8 mouse cellular contexts compared by ENCODE assay signal in genomic region chr11:116671112-116671844, GRCm38 (mm10). TPM values are rescaled to one million over a fixed set of nuclear protein-coding genes. Genes with fewer than 3 reads are reported as not detected.
DNase-seq lines count a peak whose midpoint lies in the region; ATAC-seq and TF ChIP-seq lines count a peak whose summit lies in the region.

No protein-coding gene starts in this region.

- 2% methylated on average over 45 of the region's 45 CpGs for WGBS in forebrain, embryonic 12.5 days
- WGBS in large intestine, adult 2 months = under 1% methylated on average over 45 of the region's 45 CpGs
- 1% methylated on average over 45 of the region's 45 CpGs for WGBS in liver, postnatal 0 days (ENCODE audit: insufficient replicate concordance)
- WGBS in neural tube, embryonic 14.5 days = 2% methylated on average over 45 of the region's 45 CpGs

- TF ChIP-seq EP300 in liver, postnatal 0 days (IDR thresholded peaks at IDR 0.05; ENCODE audit: low read depth) = peak; percentile 70; the same call in 1 of the 2 replicates

- peak overlapping the region; percentile 91 for H3K9ac ChIP-seq in forebrain, embryonic 12.5 days
- peak overlapping the region; percentile 90 for H3K9ac ChIP-seq in liver, postnatal 0 days (replicated peaks)
- peak overlapping the region; percentile 85 for H3K9ac ChIP-seq in neural tube, embryonic 14.5 days (replicated peaks; ENCODE audit: low read depth, low read length)

- peak overlapping the region; percentile 57 for H3K27ac ChIP-seq in forebrain, embryonic 12.5 days
- peak overlapping the region; percentile 78 for H3K27ac ChIP-seq in liver, postnatal 0 days (ENCODE audit: low read depth)
- H3K27ac ChIP-seq in neural tube, embryonic 14.5 days (ENCODE audit: low read depth, low read length) = peak overlapping the region; percentile 8

- peaks cover 66% of the 10 kb centered on the region for H3K4me1 ChIP-seq in E14TG2a.4 (replicated peaks; ENCODE audit: low read depth, low read length)
- H3K4me1 ChIP-seq in forebrain, embryonic 12.5 days = peaks cover 43% of the 10 kb centered on the region
- H3K4me1 ChIP-seq in liver, postnatal 0 days (ENCODE audit: insufficient read depth) = peaks cover 22% of the 10 kb centered on the region
- peaks cover 23% of the 10 kb centered on the region for H3K4me1 ChIP-seq in neural tube, embryonic 14.5 days (ENCODE audit: control insufficient read depth, insufficient read depth, low read length)

- no peaks in the 10 kb centered on the region for H3K9me3 ChIP-seq in E14TG2a.4 (ENCODE audit: low read length)
- no peaks in the 10 kb centered on the region for H3K9me3 ChIP-seq in forebrain, embryonic 12.5 days
- no peaks in the 10 kb centered on the region for H3K9me3 ChIP-seq in liver, postnatal 0 days (ENCODE audit: low read length)
- H3K9me3 ChIP-seq in neural tube, embryonic 14.5 days (ENCODE audit: control insufficient read depth, low read length) = no peaks in the 10 kb centered on the region

- peak; percentile 87 for ATAC-seq in forebrain, embryonic 12.5 days (ENCODE audit: low FRiP score)
- ATAC-seq in liver, postnatal 0 days = peak; percentile 93
- peak; percentile 85 for ATAC-seq in neural tube, embryonic 14.5 days (ENCODE audit: low read depth)

- peaks cover 45% of the 10 kb centered on the region for H3K36me3 ChIP-seq in E14TG2a.4 (ENCODE audit: insufficient read depth, low read length)
- H3K36me3 ChIP-seq in forebrain, embryonic 12.5 days (replicated peaks) = peaks cover 30% of the 10 kb centered on the region
- H3K36me3 ChIP-seq in liver, postnatal 0 days (replicated peaks; ENCODE audit: insufficient read depth, low read length) = peaks cover 31% of the 10 kb centered on the region
- H3K36me3 ChIP-seq in neural tube, embryonic 14.5 days (ENCODE audit: control insufficient read depth, insufficient read depth, low read length) = peaks cover 25% of the 10 kb centered on the region

- peak overlapping the region; percentile 90 for H3K4me2 ChIP-seq in forebrain, embryonic 12.5 days
- peak overlapping the region; percentile 78 for H3K4me2 ChIP-seq in liver, postnatal 0 days (ENCODE audit: low read depth, low read length)
- peak overlapping the region; percentile 51 for H3K4me2 ChIP-seq in neural tube, embryonic 14.5 days (ENCODE audit: low read depth, low read length)

- TF ChIP-seq CTCF in E14TG2a.4 (conservative IDR thresholded peaks at IDR 0.05; ENCODE audit: low read length) = peak; percentile 71
- TF ChIP-seq CTCF in liver, postnatal 0 days (IDR thresholded peaks at IDR 0.05; ENCODE audit: low read depth) = peak; percentile 79

- peaks cover 8% of the 10 kb centered on the region; the same call in 1 of the 2 replicates for H3K27me3 ChIP-seq in E14TG2a.4 (ENCODE audit: insufficient read depth, low read length)
- H3K27me3 ChIP-seq in forebrain, embryonic 12.5 days = peaks cover 4% of the 10 kb centered on the region; the same call in 1 of the 2 replicates
- H3K27me3 ChIP-seq in liver, postnatal 0 days (ENCODE audit: insufficient read depth, low read length) = no peaks in the 10 kb centered on the region
- no peaks in the 10 kb centered on the region for H3K27me3 ChIP-seq in neural tube, embryonic 14.5 days (ENCODE audit: control insufficient read depth, insufficient read depth, low read length)

- intact Hi-C loops in heart, postnatal 10 days (cut with DNase I) = loop anchor here (1.0 kb wide), 1 partner anchor 28 kb away; no protein-coding TSS in a partner anchor

- peak; percentile 99 for DNase-seq in c-Kit-positive CD71-positive TER-119-positive erythroid progenitor cells, embryonic 14.5 days (ENCODE audit: low spot score)
- DNase-seq in heart, postnatal 10 days = peak; percentile 98 to 99
- peak; percentile 99 for DNase-seq in large intestine, adult 2 months (ENCODE audit: low read depth, low spot score)
- peak; percentile 95 for DNase-seq in liver, postnatal 0 days
- DNase-seq in testis, postnatal 10 days (ENCODE audit: low spot score) = peak; percentile 99

- H3K4me3 ChIP-seq in E14TG2a.4 (replicated peaks; ENCODE audit: low read length) = peak overlapping the region; percentile 99
- peak overlapping the region; percentile 83 for H3K4me3 ChIP-seq in forebrain, embryonic 12.5 days (replicated peaks)
- peak overlapping the region; percentile 75 for H3K4me3 ChIP-seq in liver, postnatal 0 days (ENCODE audit: low read depth, low read length)
- peak overlapping the region; percentile 71 for H3K4me3 ChIP-seq in neural tube, embryonic 14.5 days (ENCODE audit: low read depth, low read length)

RNA-seq across cellular contexts. Expression of gene Cygb, which starts 17.2 kb away (rescaled TPM):
- 4.2 and 4.3 TPM in 2 replicates for polyA plus RNA-seq in forebrain, embryonic 12.5 days (2016; fragmentation: Nextera tagmentation; extraction: Ambion mirVana)
- 10 to 100 TPM; 76.2 to 85.4 TPM for total RNA-seq in heart, postnatal 10 days (2021)
- 18.9 and 20.6 TPM in 2 replicates for polyA plus RNA-seq in large intestine, adult 2 months (2012; rRNA removed)
- 3.6 and 3.7 TPM in 2 replicates for polyA plus RNA-seq in liver, postnatal 0 days (2015; fragmentation: Nextera tagmentation; extraction: Ambion mirVana)
- 23.7 and 29.1 TPM in 2 replicates for polyA plus RNA-seq in neural tube, embryonic 14.5 days (2014; fragmentation: Nextera tagmentation; extraction: Ambion mirVana)

RNA-seq across cellular contexts. Expression of gene Prcd, which starts 17.9 kb away (rescaled TPM):
- polyA plus RNA-seq in forebrain, embryonic 12.5 days (2016; fragmentation: Nextera tagmentation; extraction: Ambion mirVana) = 0.76 and 1.3 TPM in 2 replicates
- 1 to 10 TPM; 1.4 to 1.7 TPM for total RNA-seq in heart, postnatal 10 days (2021)
- 0.30 and 0.44 TPM in 2 replicates for polyA plus RNA-seq in large intestine, adult 2 months (2012; rRNA removed)
- 0.32 TPM in 1 of 2 replicates, not detected in the other for polyA plus RNA-seq in liver, postnatal 0 days (2015; fragmentation: Nextera tagmentation; extraction: Ambion mirVana)
- polyA plus RNA-seq in neural tube, embryonic 14.5 days (2014; fragmentation: Nextera tagmentation; extraction: Ambion mirVana) = 2.7 and 3.1 TPM in 2 replicates

RNA-seq across cellular contexts. Expression of gene Rhbdf2, which starts 44.5 kb away (rescaled TPM):
- 1.4 and 1.9 TPM in 2 replicates for polyA plus RNA-seq in forebrain, embryonic 12.5 days (2016; fragmentation: Nextera tagmentation; extraction: Ambion mirVana)
- 10 to 100 TPM; 15.4 to 17.7 TPM for total RNA-seq in heart, postnatal 10 days (2021)
- polyA plus RNA-seq in large intestine, adult 2 months (2012; rRNA removed) = 22.5 and 32.3 TPM in 2 replicates
- 4.9 and 6.2 TPM in 2 replicates for polyA plus RNA-seq in liver, postnatal 0 days (2015; fragmentation: Nextera tagmentation; extraction: Ambion mirVana)
- 0.52 and 1.1 TPM in 2 replicates for polyA plus RNA-seq in neural tube, embryonic 14.5 days (2014; fragmentation: Nextera tagmentation; extraction: Ambion mirVana)

Comparison
In these comparisons a context has a peak if more than half of its experiments do, and no peak if none do; other contexts are left out.
1. Peak in every context shown above with its lines: DNase-seq, ATAC-seq, H3K4me3 ChIP-seq and H3K27ac ChIP-seq.
2. H3K27ac ChIP-seq: peak in every context shown above with its lines; median percentile 78 in liver, postnatal 0 days; 57 in forebrain, embryonic 12.5 days; 8 in neural tube, embryonic 14.5 days.